Mouse (Mus musculus): ENCODE data around the gene Pex7. TPM values are rescaled to one million over a fixed set of nuclear protein-coding genes. Genes with fewer than 3 reads are reported as not detected.

Gene Pex7
- total and polyA plus RNA-seq, 3 experiments: 15.6 to 38.3 (median 30.3) TPM

GRCm38 (mm10) chr10:19910516-19910915 is 3.0 kb upstream of the Pex7 start:
- peaks cover 4% of the 10 kb centered on the region for H3K36me3 ChIP-seq (replicated peaks)
- ATAC-seq (ENCODE audit: extremely low read depth, insufficient number of reproducible peaks, low FRiP score, poor library complexity, severe bottlenecking) (no peak), DNase-seq (ENCODE audit: low spot score) (no peak)
- no peak overlapping the region for H3K4me3 ChIP-seq (ENCODE audit: low read depth, low read length)
- no peak for TF ChIP-seq TAL1 (conservative IDR thresholded peaks at IDR 0.05; ENCODE audit: low read depth, low read length)
- H3K27me3 ChIP-seq (ENCODE audit: insufficient read depth, low read length): peaks cover 7% of the 10 kb centered on the region; the same call in 1 of the 2 replicates
- no peaks in the 10 kb centered on the region for H3K9me3 ChIP-seq (replicated peaks)
- H3K4me1 ChIP-seq (ENCODE audit: insufficient read depth, low read depth, low read length): peaks cover 8% of the 10 kb centered on the region; the same call in 1 of the 2 replicates

- ATAC-seq (ENCODE audit: extremely low read depth, insufficient number of reproducible peaks, low FRiP score, poor library complexity, severe bottlenecking): no peak
- Histone ChIP-seq H3K9me3 (replicated peaks) (no peaks in the 10 kb centered on the region), H3K27me3 (ENCODE audit: insufficient read depth, low read length) (no peaks in the 10 kb centered on the region), H3K4me3 (ENCODE audit: low read depth, low read length) (no peak overlapping the region), H3K4me1 (ENCODE audit: insufficient read depth, low read depth, low read length) (peaks cover 9% of the 10 kb centered on the region), H3K36me3 (replicated peaks) (peaks cover 21% of the 10 kb centered on the region)
- DNase-seq (ENCODE audit: low spot score): no peak
- no peak for TF ChIP-seq GATA2 (IDR thresholded peaks at IDR 0.05; ENCODE audit: borderline replicate concordance, low read depth, low read length)
- TF ChIP-seq GATA1 (IDR thresholded peaks at IDR 0.05; ENCODE audit: borderline replicate concordance, low read length): no peak
- no peak for TF ChIP-seq TAL1 (conservative IDR thresholded peaks at IDR 0.05; ENCODE audit: low read depth, low read length)
- TF ChIP-seq POLR2AphosphoS5 (IDR thresholded peaks at IDR 0.05; ENCODE audit: insufficient replicate concordance, low read depth, low read length): no peak
- no peak for TF ChIP-seq CTCF (IDR thresholded peaks at IDR 0.05; ENCODE audit: low read depth, low read length)
These were observed 587 bp upstream of the Pex7 start for GRCm38 (mm10) chr10:19908076-19908475.

- H3K27me3 ChIP-seq (ENCODE audit: insufficient read depth, low read length): no peaks in the 10 kb centered on the region
- no peak for TF ChIP-seq GATA2 (IDR thresholded peaks at IDR 0.05; ENCODE audit: borderline replicate concordance, low read depth, low read length)
- TF ChIP-seq CTCF (IDR thresholded peaks at IDR 0.05; ENCODE audit: low read depth, low read length): no peak
- TF ChIP-seq GATA1 (IDR thresholded peaks at IDR 0.05; ENCODE audit: borderline replicate concordance, low read length): no peak
- no peak for TF ChIP-seq TAL1 (conservative IDR thresholded peaks at IDR 0.05; ENCODE audit: low read depth, low read length)
- no peak for TF ChIP-seq POLR2AphosphoS5 (IDR thresholded peaks at IDR 0.05; ENCODE audit: insufficient replicate concordance, low read depth, low read length)
- H3K36me3 ChIP-seq (replicated peaks): peaks cover 44% of the 10 kb centered on the region
- H3K4me1 ChIP-seq (ENCODE audit: insufficient read depth, low read depth, low read length): peaks cover 9% of the 10 kb centered on the region
- no peak for ATAC-seq (ENCODE audit: extremely low read depth, insufficient number of reproducible peaks, low FRiP score, poor library complexity, severe bottlenecking)
- no peak for DNase-seq (ENCODE audit: low spot score)
- no peak overlapping the region for H3K4me3 ChIP-seq (ENCODE audit: low read depth, low read length)
- H3K9me3 ChIP-seq (replicated peaks): no peaks in the 10 kb centered on the region
These were observed 3.2 kb downstream of the Pex7 start for GRCm38 (mm10) chr10:19904077-19904820.

- Histone ChIP-seq H3K9me3 (replicated peaks) (no peaks in the 10 kb centered on the region), H3K27me3 (ENCODE audit: insufficient read depth, low read length) (no peaks in the 10 kb centered on the region), H3K4me3 (ENCODE audit: low read depth, low read length) (no peak overlapping the region), H3K36me3 (replicated peaks) (peaks cover 65% of the 10 kb centered on the region), H3K4me1 (ENCODE audit: insufficient read depth, low read depth, low read length) (peaks cover 7% of the 10 kb centered on the region)
- ATAC-seq (ENCODE audit: extremely low read depth, insufficient number of reproducible peaks, low FRiP score, poor library complexity, severe bottlenecking): no peak
- no peak for DNase-seq (ENCODE audit: low spot score)
- no peak for TF ChIP-seq TAL1 (conservative IDR thresholded peaks at IDR 0.05; ENCODE audit: low read depth, low read length)
- no peak for TF ChIP-seq CTCF (IDR thresholded peaks at IDR 0.05; ENCODE audit: low read depth, low read length)
- no peak for TF ChIP-seq GATA1 (IDR thresholded peaks at IDR 0.05; ENCODE audit: borderline replicate concordance, low read length)
- no peak for TF ChIP-seq GATA2 (IDR thresholded peaks at IDR 0.05; ENCODE audit: borderline replicate concordance, low read depth, low read length)
- no peak for TF ChIP-seq POLR2AphosphoS5 (IDR thresholded peaks at IDR 0.05; ENCODE audit: insufficient replicate concordance, low read depth, low read length)
These were observed 5.5 kb downstream of the Pex7 start for GRCm38 (mm10) chr10:19901992-19902391.

- ATAC-seq (ENCODE audit: extremely low read depth, insufficient number of reproducible peaks, low FRiP score, poor library complexity, severe bottlenecking) (no peak), DNase-seq (ENCODE audit: low spot score) (no peak)
- Histone ChIP-seq H3K4me1 (ENCODE audit: insufficient read depth, low read depth, low read length) (peaks cover 4% of the 10 kb centered on the region; the same call in 1 of the 2 replicates), H3K27me3 (ENCODE audit: insufficient read depth, low read length) (no peaks in the 10 kb centered on the region), H3K36me3 (replicated peaks) (peaks cover 75% of the 10 kb centered on the region), H3K9me3 (replicated peaks) (no peaks in the 10 kb centered on the region), H3K4me3 (ENCODE audit: low read depth, low read length) (no peak overlapping the region)
- TF ChIP-seq CTCF (IDR thresholded peaks at IDR 0.05; ENCODE audit: low read depth, low read length): no peak
- no peak for TF ChIP-seq TAL1 (conservative IDR thresholded peaks at IDR 0.05; ENCODE audit: low read depth, low read length)
- no peak for TF ChIP-seq GATA2 (IDR thresholded peaks at IDR 0.05; ENCODE audit: borderline replicate concordance, low read depth, low read length)
- no peak for TF ChIP-seq GATA1 (IDR thresholded peaks at IDR 0.05; ENCODE audit: borderline replicate concordance, low read length)
- TF ChIP-seq POLR2AphosphoS5 (IDR thresholded peaks at IDR 0.05; ENCODE audit: insufficient replicate concordance, low read depth, low read length): no peak
These were observed 7.3 kb downstream of the Pex7 start for GRCm38 (mm10) chr10:19900191-19900590.

DNA sequence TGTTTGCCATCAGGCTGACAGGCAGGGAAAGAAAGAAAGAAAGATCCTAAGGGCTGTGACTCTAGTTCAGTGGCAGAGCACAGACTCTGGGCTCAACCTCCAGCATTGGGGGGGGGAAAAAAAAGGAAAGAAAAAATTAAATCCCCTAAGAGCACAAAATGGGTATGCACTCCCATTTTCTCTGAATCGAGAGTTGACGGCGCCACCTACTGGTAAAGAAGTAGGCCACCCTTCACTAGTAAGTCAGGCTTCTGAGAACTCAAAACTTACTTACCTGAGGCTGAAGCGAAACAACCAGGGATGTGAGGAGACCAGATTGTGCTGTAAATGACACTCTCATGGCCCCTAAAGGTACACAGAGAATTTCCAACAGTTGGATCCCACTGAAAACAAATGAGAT is 13.5 kb downstream of the Pex7 start:
- ATAC-seq (ENCODE audit: extremely low read depth, insufficient number of reproducible peaks, low FRiP score, poor library complexity, severe bottlenecking) (no peak), DNase-seq (ENCODE audit: low spot score) (no peak)
- TF ChIP-seq CTCF (IDR thresholded peaks at IDR 0.05; ENCODE audit: low read depth, low read length) (peak; percentile 40; the same call in 1 of the 2 replicates), POLR2AphosphoS5 (IDR thresholded peaks at IDR 0.05; ENCODE audit: insufficient replicate concordance, low read depth, low read length) (no peak)
- H3K27me3 ChIP-seq (ENCODE audit: insufficient read depth, low read length): no peaks in the 10 kb centered on the region
- H3K36me3 ChIP-seq (replicated peaks): peaks cover 79% of the 10 kb centered on the region
- H3K4me3 ChIP-seq (ENCODE audit: low read depth, low read length): no peak overlapping the region
- H3K4me1 ChIP-seq (ENCODE audit: insufficient read depth, low read depth, low read length): peaks cover 6% of the 10 kb centered on the region; the same call in 1 of the 2 replicates
- H3K9me3 ChIP-seq (replicated peaks): no peaks in the 10 kb centered on the region
